Mouse (Mus musculus): ENCODE results near the gene Gm19935.

Gene Gm19935

GRCm38 (mm10) chr8:90829825-90830224 lies 12.6 kb upstream of the Gm19935 start:
- no peak for DNase-seq (ENCODE audit: low spot score)

GRCm38 (mm10) chr8:90828987-90829740 lies 12.0 kb upstream of the Gm19935 start:
- DNase-seq (ENCODE audit: low spot score) = no peak

GRCm38 (mm10) chr8:90828181-90828986 lies 11.2 kb upstream of the Gm19935 start, which contains the start of gene Chd9:
Chd9 (plus strand) TSS chr8:90828352.
- DNase-seq (ENCODE audit: low spot score) = peak; percentile 92

- no peak for DNase-seq (ENCODE audit: low spot score)
These were observed 8.3 kb upstream of the Gm19935 start for GRCm38 (mm10) chr8:90825459-90825871.

- DNase-seq (ENCODE audit: low spot score) = no peak
These were observed 5.2 kb upstream of the Gm19935 start for GRCm38 (mm10) chr8:90822443-90822842.

- no peak for DNase-seq (ENCODE audit: low spot score)
These were observed 3.1 kb upstream of the Gm19935 start for GRCm38 (mm10) chr8:90820321-90820696.

- no peak for DNase-seq (ENCODE audit: low spot score)
These were observed 2.5 kb upstream of the Gm19935 start for GRCm38 (mm10) chr8:90819561-90820320.

- no peak for DNase-seq (ENCODE audit: low spot score)
These were observed 921 bp downstream of the Gm19935 start for GRCm38 (mm10) chr8:90816061-90816882.

GRCm38 (mm10) chr8:90813602-90814320 lies 3.4 kb downstream of the Gm19935 start:
- DNase-seq (ENCODE audit: low spot score) = no peak

- no peak for DNase-seq (ENCODE audit: low spot score)
These were observed 17.7 kb downstream of the Gm19935 start for GRCm38 (mm10) chr8:90799473-90799872.

- DNase-seq (ENCODE audit: low spot score) = no peak
These were observed 22.0 kb downstream of the Gm19935 start for GRCm38 (mm10) chr8:90794990-90795861.

GRCm38 (mm10) chr8:90793710-90794109 lies 23.5 kb downstream of the Gm19935 start:
- peak; percentile 25 for DNase-seq (ENCODE audit: low spot score)

- DNase-seq (ENCODE audit: low spot score) = no peak
These were observed 25.6 kb downstream of the Gm19935 start for GRCm38 (mm10) chr8:90791616-90792015.

GRCm38 (mm10) chr8:90769791-90770190 lies 47.4 kb downstream of the Gm19935 start:
- DNase-seq (ENCODE audit: low spot score) = no peak
